Mouse (Mus musculus) heart, embryonic 15.5 days (tissue): ENCODE results near the gene Sox5. TPM values are rescaled to one million over a fixed set of nuclear protein-coding genes. Genes with fewer than 3 reads are reported as not detected.

ENCODE experiments used
- ATAC-seq: fragments of 200-750 bp; cut with Nextera tagmentation; replicated peaks from 2 replicates; pipeline ENCODE4 v1.8.0; 2017; ENCODE audit warnings: low read depth, moderate TSS enrichment; ENCODE audit not compliant: insufficient number of reproducible peaks, insufficient read depth, low FRiP score
- H3K27ac ChIP-seq: fragments of 300-500 bp; sonication (generic); 2 replicates; pipeline ENCODE4 v1.5.1; 2015; ENCODE audit warnings: mild to moderate bottlenecking, inconsistent platforms
- H3K27me3 ChIP-seq: fragments of 300-500 bp; sonication (generic); 2 replicates; pipeline ENCODE4 v1.6.1; 2015; ENCODE audit warnings: inconsistent platforms
- H3K36me3 ChIP-seq: fragments of 300-500 bp; sonication (generic); 2 replicates; pipeline ENCODE4 v1.6.1; 2015; ENCODE audit warnings: mild to moderate bottlenecking, inconsistent platforms
- H3K4me1 ChIP-seq: fragments of 300-500 bp; sonication (generic); replicated peaks from 2 replicates; pipeline ENCODE4 v1.6.1; 2015; ENCODE audit warnings: inconsistent platforms
- H3K4me2 ChIP-seq: fragments of 300-500 bp; sonication (generic); 2 replicates; pipeline ENCODE4 v1.6.1; 2015; ENCODE audit warnings: inconsistent platforms, mild to moderate bottlenecking, moderate library complexity
- H3K4me3 ChIP-seq: fragments of 300-500 bp; sonication (generic); 2 replicates; pipeline ENCODE4 v1.5.1; 2015; ENCODE audit warnings: mild to moderate bottlenecking, inconsistent platforms
- H3K9ac ChIP-seq: fragments of 300-500 bp; sonication (generic); 2 replicates; pipeline ENCODE4 v1.6.1; 2015; ENCODE audit warnings: mild to moderate bottlenecking, inconsistent platforms
- H3K9me3 ChIP-seq: fragments of 300-500 bp; sonication (generic); replicated peaks from 2 replicates; pipeline ENCODE4 v1.6.1; 2016; ENCODE audit warnings: inconsistent platforms
- WGBS: fragments of 180-500 bp; shearing (Covaris S2); methylation state at CpG from one replicate; pipeline ENCODE4 v1.1.7; 2015; ENCODE audit warnings: mixed read lengths; 5-methylcytosine and 5-hydroxymethylcytosine counted together
- polyA plus RNA-seq: library from polyadenylated mRNA; unstranded; fragments of >200 nt; fragmentation: Nextera tagmentation; extraction: Ambion mirVana; gene quantifications from 2 replicates; pipeline ENCODE4 v1.2.1, GENCODE M21; 2015

Sox5 gene
- polyA plus RNA-seq, 1 experiment from 2014 or later = 8.9 TPM

DNA sequence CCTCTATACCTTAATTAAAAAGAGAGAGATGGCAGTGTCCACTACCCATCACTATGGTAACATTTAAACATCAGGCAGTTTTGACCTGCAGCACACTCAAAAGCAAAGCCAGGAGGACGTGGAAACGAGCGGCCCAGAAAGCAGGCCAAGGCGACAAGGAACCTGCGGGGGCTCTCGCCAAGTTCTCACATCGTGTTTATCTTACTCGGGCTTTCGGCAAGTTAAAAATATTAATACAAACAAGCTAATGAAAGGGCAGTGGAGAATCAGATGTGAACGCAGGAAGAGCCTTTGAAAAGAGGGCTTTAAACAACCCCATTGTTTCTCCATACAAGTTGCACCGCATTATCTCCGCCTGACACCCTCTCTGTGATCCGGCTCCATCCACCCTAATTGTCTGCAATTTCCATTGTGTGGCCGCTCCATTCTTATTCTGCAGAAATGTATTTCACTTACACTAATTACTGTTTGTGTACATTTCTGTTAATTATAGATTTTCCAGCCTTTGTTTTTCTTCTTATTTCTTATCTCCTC is 444.3 kb downstream of the Sox5 start:
- H3K4me2 ChIP-seq = no peak overlapping the region
- H3K27ac ChIP-seq = no peak overlapping the region
- no peak overlapping the region for H3K4me3 ChIP-seq
- ATAC-seq = no peak
- H3K4me1 ChIP-seq = no peaks in the 10 kb centered on the region
- 33% methylated on average over 14 of the region's 14 CpGs for WGBS
- no peaks in the 10 kb centered on the region; the same call in 1 of the 2 replicates for H3K27me3 ChIP-seq
- peaks cover 5% of the 10 kb centered on the region; the same call in 1 of the 2 replicates for H3K9me3 ChIP-seq
- H3K9ac ChIP-seq = no peak overlapping the region
- H3K36me3 ChIP-seq = no peaks in the 10 kb centered on the region

DNA sequence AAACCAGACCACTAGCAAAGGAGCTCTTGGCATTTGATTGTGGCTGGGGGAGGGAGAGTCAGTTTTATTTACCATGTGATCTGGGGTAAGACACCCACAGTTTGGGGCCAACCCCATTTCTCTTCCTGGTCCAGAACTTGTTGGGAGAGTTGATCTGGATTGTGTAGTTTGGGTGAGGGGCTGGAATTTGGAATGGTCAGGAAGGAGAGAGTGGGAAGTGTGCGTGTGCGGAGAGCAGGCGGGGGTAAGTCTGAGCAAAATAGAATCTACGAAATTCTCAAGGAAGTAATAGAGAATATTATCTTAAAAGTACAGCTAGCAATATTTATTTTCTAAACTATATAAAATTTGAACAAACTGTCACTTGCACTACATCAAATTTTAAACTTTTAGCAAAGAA is 445.0 kb downstream of the Sox5 start:
- H3K27ac ChIP-seq = no peak overlapping the region
- 88% methylated on average over 4 of the region's 4 CpGs for WGBS

DNA sequence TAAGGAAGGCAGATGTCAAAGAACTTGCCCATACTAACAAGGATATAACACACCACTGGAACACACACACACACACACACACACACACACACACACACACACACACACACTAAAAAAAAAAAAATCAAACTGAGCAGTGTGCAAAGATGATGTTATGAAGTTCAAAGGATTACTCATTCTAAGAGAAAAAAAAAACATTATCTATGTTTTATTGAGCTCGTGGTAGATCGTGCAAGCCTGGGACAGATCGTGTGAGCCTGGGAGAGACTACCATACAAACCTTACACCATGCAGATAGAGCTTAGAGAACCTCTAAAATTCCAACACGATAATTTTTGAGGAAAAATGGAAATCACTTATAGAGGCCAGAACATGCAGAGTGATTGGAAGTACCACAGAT is 448.6 kb downstream of the Sox5 start:
- ATAC-seq = no peak
- no peaks in the 10 kb centered on the region for H3K4me1 ChIP-seq
- H3K4me3 ChIP-seq = no peak overlapping the region
- no peak overlapping the region for H3K9ac ChIP-seq
- 73% methylated on average over 4 of the region's 4 CpGs for WGBS
- H3K27ac ChIP-seq = no peak overlapping the region
- no peaks in the 10 kb centered on the region for H3K9me3 ChIP-seq
- H3K36me3 ChIP-seq = no peaks in the 10 kb centered on the region
- no peak overlapping the region for H3K4me2 ChIP-seq
- H3K27me3 ChIP-seq = no peaks in the 10 kb centered on the region; the same call in 1 of the 2 replicates

More for the DNA sequence above, 445.0 kb downstream of the Sox5 start:
- H3K9me3 ChIP-seq = peaks cover 5% of the 10 kb centered on the region; the same call in 1 of the 2 replicates
- H3K4me2 ChIP-seq = no peak overlapping the region
- H3K4me3 ChIP-seq = no peak overlapping the region
- no peak overlapping the region for H3K9ac ChIP-seq
- no peaks in the 10 kb centered on the region for H3K4me1 ChIP-seq
- H3K36me3 ChIP-seq = no peaks in the 10 kb centered on the region
- ATAC-seq = no peak
- no peaks in the 10 kb centered on the region; the same call in 1 of the 2 replicates for H3K27me3 ChIP-seq

DNA sequence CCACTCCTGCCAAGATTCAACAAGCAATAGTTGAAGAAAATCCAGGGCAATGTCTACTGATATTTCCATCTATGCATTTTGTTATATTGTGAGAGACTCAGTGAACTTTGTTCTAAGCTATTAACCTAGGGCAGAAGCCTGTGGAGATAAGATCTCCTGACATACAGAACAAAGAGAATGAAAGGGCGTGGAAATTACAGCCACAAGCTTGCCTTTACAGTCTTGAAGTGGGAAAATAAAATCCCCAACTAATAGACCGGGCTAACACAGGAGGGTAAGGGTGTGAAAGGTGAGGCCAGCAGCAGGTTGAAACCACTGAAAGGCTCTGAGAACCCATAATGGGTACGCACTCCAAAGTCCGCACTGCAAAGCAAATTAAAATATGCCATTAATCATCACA is 449.8 kb downstream of the Sox5 start:
- Histone ChIP-seq H3K9ac (no peak overlapping the region), H3K4me1 (no peaks in the 10 kb centered on the region), H3K27me3 (no peaks in the 10 kb centered on the region; the same call in 1 of the 2 replicates), H3K36me3 (no peaks in the 10 kb centered on the region), H3K4me3 (no peak overlapping the region), H3K27ac (no peak overlapping the region), H3K9me3 (no peaks in the 10 kb centered on the region), H3K4me2 (no peak overlapping the region)
- ATAC-seq = no peak
- WGBS = 80% methylated on average over 4 of the region's 4 CpGs

DNA sequence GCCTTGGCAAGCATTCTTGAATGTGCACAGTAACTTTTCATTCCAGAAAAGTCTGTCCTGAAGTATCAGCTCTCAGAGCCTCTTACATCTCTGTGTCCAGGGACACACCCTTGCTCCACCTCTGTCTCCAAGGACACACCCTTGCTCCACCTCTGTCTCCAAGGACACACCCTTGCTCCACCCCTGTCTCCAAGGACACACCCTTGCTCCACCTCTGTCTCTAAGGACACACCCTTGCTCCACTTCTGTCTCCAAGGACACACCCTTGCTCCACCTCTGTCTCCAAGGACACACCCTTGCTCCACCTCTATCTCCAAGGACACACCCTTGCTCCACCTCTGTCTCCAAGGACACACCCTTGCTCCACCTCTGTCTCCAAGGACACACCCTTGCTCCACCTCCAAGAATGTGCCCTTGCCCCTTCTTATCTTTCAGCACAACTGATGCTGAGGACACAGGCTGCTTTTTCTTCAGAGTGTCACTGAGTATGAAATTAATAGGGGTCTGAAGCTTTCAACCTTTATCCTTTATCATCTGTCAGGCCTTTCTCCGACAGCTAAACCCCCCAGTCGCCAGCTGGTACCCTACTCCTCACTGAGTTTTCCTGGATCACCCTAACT is 452.4 kb downstream of the Sox5 start:
- no peaks in the 10 kb centered on the region for H3K9me3 ChIP-seq
- H3K27me3 ChIP-seq = no peaks in the 10 kb centered on the region
- 0 out of 2 replicates have a peak, but pooled peaks cover 4% of the 10 kb centered on the region for H3K4me1 ChIP-seq
- ATAC-seq = no peak
- H3K27ac ChIP-seq = no peak overlapping the region
- no peak overlapping the region for H3K4me3 ChIP-seq
- H3K36me3 ChIP-seq = no peaks in the 10 kb centered on the region
- WGBS = 74% methylated on average over 2 of the region's 2 CpGs
- no peak overlapping the region for H3K4me2 ChIP-seq
- no peak overlapping the region for H3K9ac ChIP-seq

DNA sequence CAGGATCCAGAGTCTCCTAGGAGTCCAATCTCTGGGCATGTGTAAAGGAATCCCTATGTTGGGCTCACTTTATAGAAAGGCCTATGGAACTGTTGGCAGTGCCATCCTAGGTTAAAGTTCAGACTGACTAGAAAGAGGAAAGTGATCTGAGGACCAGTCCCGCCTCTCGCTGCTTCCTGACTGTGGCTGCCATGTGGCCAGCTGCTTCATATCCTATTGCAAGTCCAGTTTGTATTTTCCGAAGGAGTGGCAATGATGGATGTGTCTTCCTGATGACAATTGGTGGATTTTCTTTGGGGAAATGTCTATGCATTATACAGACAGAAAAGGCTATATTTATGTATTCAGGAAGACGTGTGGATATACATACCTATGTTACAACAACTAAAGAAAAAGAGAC is 453.0 kb downstream of the Sox5 start:
- 0 out of 2 replicates have a peak, but pooled peaks cover 4% of the 10 kb centered on the region for H3K4me1 ChIP-seq
- H3K9ac ChIP-seq = no peak overlapping the region
- H3K36me3 ChIP-seq = no peaks in the 10 kb centered on the region
- no peak for ATAC-seq
- no peaks in the 10 kb centered on the region for H3K27me3 ChIP-seq
- no peak overlapping the region for H3K27ac ChIP-seq
- no peaks in the 10 kb centered on the region for H3K9me3 ChIP-seq
- H3K4me2 ChIP-seq = no peak overlapping the region
- WGBS = 72% methylated on average over 4 of the region's 4 CpGs
- H3K4me3 ChIP-seq = no peak overlapping the region

DNA sequence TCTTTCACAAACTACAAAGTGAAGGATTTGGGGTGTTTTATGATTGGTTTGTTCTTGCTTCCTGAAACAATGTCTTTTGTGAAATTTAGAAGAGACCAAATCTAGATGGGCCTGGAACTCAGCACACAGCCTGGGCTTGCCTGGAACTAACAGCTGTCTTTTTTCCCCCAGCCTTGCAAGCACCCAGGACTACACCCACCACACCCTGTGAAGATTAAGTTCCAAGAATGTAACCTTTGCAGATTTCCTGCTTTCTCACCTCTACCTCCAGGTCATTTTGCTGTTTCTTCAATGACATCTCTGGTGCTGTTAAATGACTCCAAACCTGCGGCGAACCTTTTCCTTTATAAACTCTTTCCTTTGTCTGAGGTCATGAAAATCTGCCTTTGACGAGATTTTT is 455.0 kb downstream of the Sox5 start:
- no peaks in the 10 kb centered on the region for H3K36me3 ChIP-seq
- H3K4me1 ChIP-seq = 0 out of 2 replicates have a peak, but pooled peaks cover 4% of the 10 kb centered on the region
- H3K9me3 ChIP-seq = no peaks in the 10 kb centered on the region
- ATAC-seq = no peak
- H3K9ac ChIP-seq = no peak overlapping the region
- no peak overlapping the region for H3K4me2 ChIP-seq
- no peak overlapping the region for H3K27ac ChIP-seq
- H3K4me3 ChIP-seq = no peak overlapping the region
- H3K27me3 ChIP-seq = 0 out of 2 replicates have a peak, but pooled peaks cover 3% of the 10 kb centered on the region
- 62% methylated on average over 3 of the region's 3 CpGs for WGBS

DNA sequence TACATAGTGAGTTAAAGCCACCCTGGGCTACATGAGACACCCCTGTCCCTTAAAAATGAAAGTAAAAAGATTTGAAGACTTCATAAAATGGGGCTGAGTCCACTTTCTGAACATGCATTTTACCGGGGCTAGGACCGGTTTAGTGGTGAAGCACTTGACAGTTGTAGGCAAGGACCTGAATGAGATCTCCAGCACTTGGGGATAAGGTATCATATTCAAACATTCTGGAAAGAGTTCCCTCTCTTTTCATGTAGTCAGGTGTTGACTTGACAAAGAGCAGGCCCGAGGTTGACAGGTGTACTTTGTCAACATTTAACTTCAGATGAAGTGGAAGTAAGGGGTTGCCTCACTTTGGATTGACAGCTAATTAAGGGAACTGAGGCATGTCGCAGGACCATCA is 458.4 kb downstream of the Sox5 start:
- 0 out of 2 replicates have a peak, but pooled peaks cover 4% of the 10 kb centered on the region for H3K4me1 ChIP-seq
- H3K4me2 ChIP-seq = no peak overlapping the region
- no peak overlapping the region for H3K27ac ChIP-seq
- H3K36me3 ChIP-seq = no peaks in the 10 kb centered on the region
- H3K9ac ChIP-seq = no peak overlapping the region
- no peaks in the 10 kb centered on the region for H3K9me3 ChIP-seq
- 0 out of 2 replicates have a peak, but pooled peaks cover 5% of the 10 kb centered on the region for H3K27me3 ChIP-seq
- WGBS = 31% methylated on average over 4 of the region's 4 CpGs
- no peak for ATAC-seq
- no peak overlapping the region for H3K4me3 ChIP-seq

DNA sequence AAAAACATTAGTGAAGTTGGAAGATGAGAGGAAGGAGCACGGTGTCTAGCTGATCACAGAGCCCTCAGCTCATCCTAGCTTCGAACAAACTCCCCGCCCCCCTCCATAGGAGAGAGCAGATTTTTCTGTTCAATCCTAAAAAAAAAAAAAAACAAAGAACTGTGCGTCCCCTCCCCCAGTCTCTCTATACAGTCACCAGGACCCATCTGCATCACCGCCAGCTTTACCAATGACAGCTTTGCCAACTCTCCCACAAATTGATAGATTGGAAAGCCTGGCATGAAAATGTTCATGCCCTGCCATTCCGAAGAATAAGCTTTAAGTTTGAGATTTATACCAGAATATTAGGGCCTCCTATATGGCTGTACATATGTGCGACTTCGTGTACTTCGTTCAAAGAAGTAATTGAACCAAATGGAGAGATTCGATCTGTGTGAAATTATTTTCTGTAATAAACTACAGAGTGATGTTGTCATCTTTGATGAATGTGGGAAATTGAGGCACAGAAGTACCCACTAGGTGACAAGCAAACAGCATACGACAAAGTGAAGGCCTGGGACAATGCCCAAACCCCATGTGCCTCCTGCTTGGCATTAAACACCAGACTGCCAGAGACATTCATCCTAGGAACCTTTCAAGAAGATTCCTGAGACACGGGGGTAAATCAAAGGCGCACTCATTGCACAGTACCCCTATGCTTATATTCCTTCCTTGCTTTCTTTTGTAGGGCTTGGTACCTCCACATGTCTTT is 459.3 kb downstream of the Sox5 start:
- no peaks in the 10 kb centered on the region for H3K36me3 ChIP-seq
- WGBS = 92% methylated on average over 13 of the region's 13 CpGs
- no peak for ATAC-seq
- no peak overlapping the region for H3K9ac ChIP-seq
- H3K4me3 ChIP-seq = no peak overlapping the region
- H3K4me1 ChIP-seq = 0 out of 2 replicates have a peak, but pooled peaks cover 4% of the 10 kb centered on the region
- H3K9me3 ChIP-seq = no peaks in the 10 kb centered on the region
- H3K4me2 ChIP-seq = no peak overlapping the region
- 0 out of 2 replicates have a peak, but pooled peaks cover 5% of the 10 kb centered on the region for H3K27me3 ChIP-seq
- no peak overlapping the region for H3K27ac ChIP-seq

DNA sequence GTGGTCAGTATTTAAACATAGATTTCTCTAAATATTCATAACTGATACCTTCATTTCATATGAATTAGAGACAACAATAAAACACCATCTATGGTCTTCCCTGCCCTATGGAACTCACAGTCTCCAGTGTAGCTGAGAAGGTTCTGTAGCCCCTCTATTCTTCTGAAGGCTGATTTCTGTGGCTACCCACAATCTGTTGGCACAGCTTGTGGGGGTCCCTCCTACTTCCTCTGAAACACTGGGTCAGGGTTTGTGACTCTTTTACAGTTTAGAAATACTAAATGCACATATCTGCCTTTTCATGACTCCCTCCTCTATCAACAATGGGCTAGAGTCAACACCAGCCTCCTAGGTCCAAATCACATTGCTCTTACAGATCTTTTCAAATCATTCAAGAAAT is 461.4 kb downstream of the Sox5 start:
- no peak overlapping the region for H3K4me3 ChIP-seq
- no peak overlapping the region for H3K4me2 ChIP-seq
- H3K27ac ChIP-seq = no peak overlapping the region
- 0 out of 2 replicates have a peak, but pooled peaks cover 4% of the 10 kb centered on the region for H3K4me1 ChIP-seq
- H3K36me3 ChIP-seq = no peaks in the 10 kb centered on the region
- no peaks in the 10 kb centered on the region for H3K9me3 ChIP-seq
- H3K27me3 ChIP-seq = 0 out of 2 replicates have a peak, but pooled peaks cover 5% of the 10 kb centered on the region
- no peak overlapping the region for H3K9ac ChIP-seq
- no peak for ATAC-seq

DNA sequence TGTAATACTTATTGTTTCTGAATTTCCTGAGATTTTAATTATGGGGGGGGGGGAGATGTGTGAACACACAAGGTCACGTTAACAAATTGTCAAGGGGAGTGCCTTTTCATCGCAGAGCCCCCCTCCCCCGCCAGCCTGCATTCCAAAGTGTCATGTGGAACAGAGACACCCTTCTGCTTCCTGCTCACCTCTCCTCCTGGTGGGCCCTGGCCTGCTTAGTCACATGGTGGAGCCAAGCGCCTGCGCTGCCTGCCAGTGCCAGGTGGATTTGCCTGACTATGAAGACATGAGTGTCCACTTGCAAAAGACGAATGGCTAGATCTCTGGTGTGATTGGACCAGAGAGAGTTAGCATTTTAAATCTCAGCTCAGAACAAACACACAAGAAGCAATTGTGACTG is 462.1 kb downstream of the Sox5 start:
- H3K4me3 ChIP-seq = no peak overlapping the region
- 51% methylated on average over 6 of the region's 6 CpGs for whole genome bisulfite sequencing
- 0 out of 2 replicates have a peak, but pooled peaks cover 3% of the 10 kb centered on the region for H3K4me1 ChIP-seq
- no peak overlapping the region for H3K27ac ChIP-seq
- no peak for ATAC-seq
- 0 out of 2 replicates have a peak, but pooled peaks cover 5% of the 10 kb centered on the region for H3K27me3 ChIP-seq
- no peak overlapping the region for H3K9ac ChIP-seq
- H3K9me3 ChIP-seq = no peaks in the 10 kb centered on the region
- H3K4me2 ChIP-seq = no peak overlapping the region
- H3K36me3 ChIP-seq = no peaks in the 10 kb centered on the region
